Comparison of ENCODE assay signal across 9 mouse cellular contexts in the genomic region with DNA sequence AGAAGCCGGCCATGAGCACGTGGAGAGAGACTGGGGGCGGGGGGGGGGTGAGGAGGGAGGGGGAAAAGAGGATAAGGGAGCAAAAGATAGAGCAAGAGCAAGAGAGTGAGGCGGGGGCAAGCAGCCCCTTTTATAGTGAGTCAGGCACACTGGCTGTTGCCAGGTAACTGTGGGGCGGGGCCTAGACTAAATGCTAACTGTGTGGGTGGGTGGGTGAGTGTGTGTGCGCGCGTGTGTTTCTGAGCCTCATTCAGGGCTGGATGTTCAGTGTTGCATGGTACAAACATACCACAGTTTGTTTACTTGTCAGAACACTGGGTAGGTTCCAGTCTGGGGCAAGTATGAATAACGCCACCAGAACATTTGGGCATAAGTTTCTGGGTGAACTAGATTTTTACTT. TPM values are rescaled to one million over a fixed set of nuclear protein-coding genes. Genes with fewer than 3 reads are reported as not detected.
DNase-seq lines count a peak whose midpoint lies in the region; ATAC-seq lines count a peak whose summit lies in the region.
"Had no signal": no experiment of that assay in that cellular context is flagged by ENCODE, and none has a peak within 500 bp of the region (broad histone marks: within the 10 kb centered on the region; RNA-seq: fewer than 3 reads in every experiment).

No protein-coding gene starts in this region.

- H3K27me3 ChIP-seq in kidney, embryonic 16.5 days (ENCODE audit: insufficient read depth, low read length) = no peaks in the 10 kb centered on the region
- no peaks in the 10 kb centered on the region for H3K27me3 ChIP-seq in limb, embryonic 13.5 days
- H3K27me3 ChIP-seq in intestine, embryonic 16.5 days (replicated peaks; ENCODE audit: control insufficient read depth, insufficient read depth, low read length) = no peaks in the 10 kb centered on the region

- DNase-seq in kidney, postnatal 36 days = no peak
- peak; percentile 69 to 78 for DNase-seq in right cerebral cortex, postnatal 10 days (ENCODE audit: low spot score in 2 of 2)
- no peak for DNase-seq in right cerebral cortex, postnatal 25 days
- peak; percentile 62 to 79 for DNase-seq in thymus, postnatal 36 days
- DNase-seq in urinary bladder, adult 18-20 months (ENCODE audit: low spot score in 2 of 2) = no peak

- no peaks in the 10 kb centered on the region for H3K9me3 ChIP-seq in kidney, embryonic 16.5 days (ENCODE audit: low read length)
- no peaks in the 10 kb centered on the region for H3K9me3 ChIP-seq in limb, embryonic 13.5 days
- H3K9me3 ChIP-seq in intestine, embryonic 16.5 days (ENCODE audit: control insufficient read depth, low read length) = no peaks in the 10 kb centered on the region

- no peaks in the 10 kb centered on the region for H3K36me3 ChIP-seq in kidney, embryonic 16.5 days (ENCODE audit: insufficient read depth, low read length)
- no peaks in the 10 kb centered on the region for H3K36me3 ChIP-seq in limb, embryonic 13.5 days
- no peaks in the 10 kb centered on the region for H3K36me3 ChIP-seq in intestine, embryonic 16.5 days (ENCODE audit: control insufficient read depth, insufficient read depth, low read length)

- no peak overlapping the region for H3K9ac ChIP-seq in kidney, embryonic 16.5 days (replicated peaks; ENCODE audit: low read length)
- H3K9ac ChIP-seq in limb, embryonic 13.5 days = no peak overlapping the region
- H3K9ac ChIP-seq in intestine, embryonic 16.5 days (ENCODE audit: low read depth, low read length) = no peak overlapping the region

- peaks cover 4% of the 10 kb centered on the region; the same call in 1 of the 2 replicates for H3K4me1 ChIP-seq in kidney, embryonic 16.5 days (ENCODE audit: insufficient read depth, low read length)
- H3K4me1 ChIP-seq in limb, embryonic 13.5 days = peaks cover 31% of the 10 kb centered on the region
- no peaks in the 10 kb centered on the region; the same call in 1 of the 2 replicates for H3K4me1 ChIP-seq in intestine, embryonic 16.5 days (ENCODE audit: control insufficient read depth, insufficient read depth, low read length)

- 52% methylated on average over 9 of the region's 9 CpGs for WGBS in kidney, embryonic 16.5 days
- WGBS in limb, embryonic 13.5 days = 40% methylated on average over 8 of the region's 9 CpGs
- 48% methylated on average over 9 of the region's 9 CpGs for WGBS in intestine, embryonic 16.5 days

- no peak overlapping the region for H3K27ac ChIP-seq in kidney, embryonic 16.5 days (ENCODE audit: low read length)
- no peak overlapping the region for H3K27ac ChIP-seq in limb, embryonic 13.5 days
- no peak overlapping the region for H3K27ac ChIP-seq in intestine, embryonic 16.5 days (ENCODE audit: low read length)

- H3K4me3 ChIP-seq in kidney, embryonic 16.5 days (ENCODE audit: low read length) = no peak overlapping the region
- H3K4me3 ChIP-seq in limb, embryonic 13.5 days = no peak overlapping the region
- no peak overlapping the region for H3K4me3 ChIP-seq in intestine, embryonic 16.5 days (ENCODE audit: low read length)
- H3K4me3 ChIP-seq: erythroblast, embryonic 14.5 days had no signal

- no peak overlapping the region for H3K4me2 ChIP-seq in kidney, embryonic 16.5 days (replicated peaks; ENCODE audit: low read depth, low read length)
- no peak overlapping the region for H3K4me2 ChIP-seq in limb, embryonic 13.5 days (replicated peaks)
- H3K4me2 ChIP-seq in intestine, embryonic 16.5 days (ENCODE audit: low read depth, low read length) = no peak overlapping the region

- ATAC-seq in kidney, embryonic 16.5 days (ENCODE audit: low FRiP score, low TSS enrichment) = peak; percentile 59; the same call in 1 of the 2 replicates
- peak; percentile 55; the same call in 1 of the 2 replicates for ATAC-seq in limb, embryonic 13.5 days (ENCODE audit: low FRiP score, low read depth)
- ATAC-seq in intestine, embryonic 16.5 days = no peak

RNA-seq across cellular contexts. Expression of a gene that starts 5.2 kb away (rescaled TPM):
- 67.6 and 69.5 TPM in 2 replicates for polyA plus RNA-seq in kidney, embryonic 16.5 days (2015; fragmentation: Nextera tagmentation; extraction: Ambion mirVana)
- polyA plus RNA-seq in limb, embryonic 13.5 days (2015; fragmentation: Nextera tagmentation; extraction: Ambion mirVana) = 75.3 and 78.3 TPM in 2 replicates
- polyA plus RNA-seq in intestine, embryonic 16.5 days (2015; fragmentation: Nextera tagmentation; extraction: Ambion mirVana) = 42.1 and 44.0 TPM in 2 replicates

RNA-seq across cellular contexts. Expression of a gene that starts 23.3 kb away (rescaled TPM):
- polyA plus RNA-seq in kidney, embryonic 16.5 days (2015; fragmentation: Nextera tagmentation; extraction: Ambion mirVana) = 0.49 and 0.55 TPM in 2 replicates
- polyA plus RNA-seq in limb, embryonic 13.5 days (2015; fragmentation: Nextera tagmentation; extraction: Ambion mirVana) = 0.18 and 0.63 TPM in 2 replicates
- polyA plus RNA-seq in intestine, embryonic 16.5 days (2015; fragmentation: Nextera tagmentation; extraction: Ambion mirVana) = 0.40 TPM in 1 of 2 replicates, not detected in the other
- polyA plus RNA-seq: erythroblast, embryonic 14.5 days had no signal

RNA-seq across cellular contexts. Expression of a gene that starts 25.0 kb away (rescaled TPM):
- 0.22 and 0.23 TPM in 2 replicates for polyA plus RNA-seq in kidney, embryonic 16.5 days (2015; fragmentation: Nextera tagmentation; extraction: Ambion mirVana)
- polyA plus RNA-seq in limb, embryonic 13.5 days (2015; fragmentation: Nextera tagmentation; extraction: Ambion mirVana) = 0.28 and 0.46 TPM in 2 replicates
- 23.9 and 28.7 TPM in 2 replicates for polyA plus RNA-seq in intestine, embryonic 16.5 days (2015; fragmentation: Nextera tagmentation; extraction: Ambion mirVana)
- polyA plus RNA-seq: erythroblast, embryonic 14.5 days had no signal

Comparison
In these comparisons a context has a peak if more than half of its experiments do, and no peak if none do; other contexts are left out.
1. DNase-seq: peak in right cerebral cortex, postnatal 10 days (2 of 2) and thymus, postnatal 36 days (2 of 2); none in kidney, postnatal 36 days (0 of 2), right cerebral cortex, postnatal 25 days (single experiment) and urinary bladder, adult 18-20 months (0 of 2).
2. RNA of a gene that starts 25.0 kb away (polyA plus RNA-seq): 23.9 to 28.7 TPM in intestine, embryonic 16.5 days; 0.28 to 0.46 TPM in limb, embryonic 13.5 days and 0.22 to 0.23 TPM in kidney, embryonic 16.5 days; every median in the first group is over 10 times any median in the second.